ENCODE assay signal across 29 mouse cellular contexts in the genomic region with DNA sequence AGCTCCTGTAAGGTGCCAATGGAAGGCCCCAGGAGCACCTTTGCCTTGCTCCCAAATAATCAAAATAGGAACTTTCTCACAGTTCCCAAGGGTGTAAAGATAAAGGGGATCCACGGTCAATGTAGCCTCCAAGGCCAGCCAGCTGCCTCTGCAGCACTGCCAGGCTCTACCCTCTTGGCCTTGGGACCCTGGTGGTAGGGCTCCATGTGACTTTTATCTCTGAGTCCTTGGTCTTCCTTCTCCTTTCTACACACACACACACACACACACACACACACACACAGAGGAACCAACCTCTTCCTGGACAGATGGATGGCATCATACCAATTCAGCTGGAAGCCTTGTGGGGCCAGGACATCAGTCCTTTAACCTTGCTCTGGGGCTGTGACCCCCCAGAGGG. TPM values are rescaled to one million over a fixed set of nuclear protein-coding genes. Genes with fewer than 3 reads are reported as not detected.
DNase-seq lines count a peak whose midpoint lies in the region; ATAC-seq and TF ChIP-seq lines count a peak whose summit lies in the region.
"Had no signal": no experiment of that assay in that cellular context is flagged by ENCODE, and none has a peak within 500 bp of the region (broad histone marks: within the 10 kb centered on the region; RNA-seq: fewer than 3 reads in every experiment).

No protein-coding gene starts in this region.

- no peaks in the 10 kb centered on the region for H3K27me3 ChIP-seq in forebrain, embryonic 10.5 days (ENCODE audit: poor library complexity, severe bottlenecking)
- no peaks in the 10 kb centered on the region for H3K27me3 ChIP-seq in forebrain, embryonic 16.5 days (replicated peaks; ENCODE audit: control insufficient read depth, insufficient read depth, low read length)
- 0 out of 2 replicates have a peak, but pooled peaks cover 5% of the 10 kb centered on the region for H3K27me3 ChIP-seq in limb, embryonic 10.5 days (ENCODE audit: low read depth, poor library complexity, severe bottlenecking)
- no peaks in the 10 kb centered on the region for H3K27me3 ChIP-seq in stomach, postnatal 0 days (ENCODE audit: control insufficient read depth, insufficient read depth, low read length)
- H3K27me3 ChIP-seq: embryonic facial prominence, embryonic 15.5 days; forebrain, embryonic 13.5 days; heart, embryonic 12.5 days; liver, embryonic 12.5 days; stomach, embryonic 15.5 days had no signal

- no peak for DNase-seq in forebrain, embryonic 10.5 days (ENCODE audit: extremely low spot score, low spot score)
- peak; percentile 68 for DNase-seq in ovary, postnatal 36 days (ENCODE audit: low spot score)
- DNase-seq in ovary, postnatal 14 days (ENCODE audit: low spot score): no peak
- DNase-seq in adrenal gland, postnatal 36 days: peak; percentile 47 to 63
- DNase-seq in limb, embryonic 10.5 days (ENCODE audit: low spot score): no peak
- DNase-seq in stomach, postnatal 0 days (ENCODE audit: low spot score): no peak
- DNase-seq: cerebellum, adult 11-12 months; cerebellum, postnatal 10 days; gastrocnemius, postnatal 25 days; heart, adult 18-20 months; heart, postnatal 4 days; kidney, adult 18-20 months; kidney, postnatal 36 days; liver, postnatal 0 days; lung, postnatal 4 days; right cerebral cortex, postnatal 25 days; thymus, postnatal 4 days had no signal

- no peak overlapping the region for H3K9ac ChIP-seq in forebrain, embryonic 16.5 days (replicated peaks; ENCODE audit: low read depth, low read length)
- no peak overlapping the region for H3K9ac ChIP-seq in stomach, postnatal 0 days (ENCODE audit: low read length)
- H3K9ac ChIP-seq: embryonic facial prominence, embryonic 15.5 days; forebrain, embryonic 13.5 days; heart, embryonic 12.5 days; liver, embryonic 12.5 days; liver, postnatal 0 days; stomach, embryonic 15.5 days had no signal

- peak overlapping the region; percentile 77 for H3K27ac ChIP-seq in forebrain, embryonic 10.5 days
- H3K27ac ChIP-seq in forebrain, embryonic 16.5 days (ENCODE audit: low read length): no peak overlapping the region
- H3K27ac ChIP-seq in limb, embryonic 10.5 days: peak overlapping the region; percentile 32
- H3K27ac ChIP-seq in stomach, postnatal 0 days (replicated peaks): no peak overlapping the region
- H3K27ac ChIP-seq: embryonic facial prominence, embryonic 15.5 days; forebrain, embryonic 13.5 days; layer of hippocampus, adult 2 months; liver, embryonic 12.5 days; stomach, embryonic 15.5 days had no signal

- no peaks in the 10 kb centered on the region for H3K9me3 ChIP-seq in forebrain, embryonic 10.5 days
- H3K9me3 ChIP-seq in forebrain, embryonic 16.5 days (ENCODE audit: control insufficient read depth, low read length): no peaks in the 10 kb centered on the region
- no peaks in the 10 kb centered on the region for H3K9me3 ChIP-seq in limb, embryonic 10.5 days (replicated peaks)
- H3K9me3 ChIP-seq in stomach, postnatal 0 days (ENCODE audit: control insufficient read depth, low read length): no peaks in the 10 kb centered on the region
- H3K9me3 ChIP-seq: embryonic facial prominence, embryonic 10.5 days; embryonic facial prominence, embryonic 15.5 days; heart, embryonic 12.5 days; liver, embryonic 12.5 days; stomach, embryonic 15.5 days had no signal

- ATAC-seq in forebrain, embryonic 16.5 days: no peak
- no peak for ATAC-seq in stomach, postnatal 0 days (ENCODE audit: low FRiP score, low TSS enrichment)
- ATAC-seq: activated CD4-positive, CD25-positive, alpha-beta regulatory T cell, adult 4 months; forebrain, embryonic 13.5 days; hindbrain, embryonic 16.5 days; liver, embryonic 12.5 days; liver, postnatal 0 days; midbrain, embryonic 16.5 days had no signal

- H3K36me3 ChIP-seq in forebrain, embryonic 10.5 days (replicated peaks): peaks cover 25% of the 10 kb centered on the region
- no peaks in the 10 kb centered on the region for H3K36me3 ChIP-seq in forebrain, embryonic 16.5 days (ENCODE audit: control insufficient read depth, insufficient read depth)
- H3K36me3 ChIP-seq in limb, embryonic 10.5 days: no peaks in the 10 kb centered on the region
- no peaks in the 10 kb centered on the region for H3K36me3 ChIP-seq in stomach, postnatal 0 days (ENCODE audit: control insufficient read depth, insufficient read depth, low read length)
- H3K36me3 ChIP-seq: embryonic facial prominence, embryonic 10.5 days; embryonic facial prominence, embryonic 15.5 days; liver, embryonic 12.5 days; stomach, embryonic 15.5 days had no signal

- H3K4me3 ChIP-seq in forebrain, embryonic 10.5 days: no peak overlapping the region
- no peak overlapping the region for H3K4me3 ChIP-seq in forebrain, embryonic 16.5 days (replicated peaks; ENCODE audit: low read length)
- H3K4me3 ChIP-seq in limb, embryonic 10.5 days: no peak overlapping the region
- no peak overlapping the region for H3K4me3 ChIP-seq in stomach, postnatal 0 days (ENCODE audit: low read depth, low read length)
- H3K4me3 ChIP-seq: embryonic facial prominence, embryonic 10.5 days; embryonic facial prominence, embryonic 15.5 days; forebrain, embryonic 13.5 days; heart, embryonic 12.5 days; layer of hippocampus, adult 2 months; liver, embryonic 12.5 days; megakaryocyte, embryonic 14.5 days; stomach, embryonic 15.5 days had no signal

- no peak for TF ChIP-seq CTCF in stomach, postnatal 0 days (IDR thresholded peaks at IDR 0.05; ENCODE audit: low read depth)

- H3K4me2 ChIP-seq in forebrain, embryonic 16.5 days (ENCODE audit: low read length): no peak overlapping the region
- H3K4me2 ChIP-seq in stomach, postnatal 0 days (replicated peaks; ENCODE audit: low read depth): no peak overlapping the region
- H3K4me2 ChIP-seq: embryonic facial prominence, embryonic 15.5 days; forebrain, embryonic 13.5 days; heart, embryonic 12.5 days; liver, embryonic 12.5 days; stomach, embryonic 15.5 days had no signal

- WGBS in forebrain, embryonic 10.5 days: 76% methylated on average over 1 of the region's 1 CpGs
- WGBS in forebrain, embryonic 16.5 days: 56% methylated on average over 1 of the region's 1 CpGs
- WGBS in limb, embryonic 10.5 days: 82% methylated on average over 1 of the region's 1 CpGs
- WGBS in stomach, postnatal 0 days: 38% methylated on average over 1 of the region's 1 CpGs

- TF ChIP-seq EP300 in stomach, postnatal 0 days (optimal IDR thresholded peaks at IDR 0.05): no peak

- peaks cover 72% of the 10 kb centered on the region for H3K4me1 ChIP-seq in forebrain, embryonic 10.5 days
- peaks cover 20% of the 10 kb centered on the region for H3K4me1 ChIP-seq in forebrain, embryonic 16.5 days (replicated peaks; ENCODE audit: control insufficient read depth, insufficient read depth, low read length)
- peaks cover 47% of the 10 kb centered on the region for H3K4me1 ChIP-seq in limb, embryonic 10.5 days
- H3K4me1 ChIP-seq in stomach, postnatal 0 days (replicated peaks; ENCODE audit: control insufficient read depth, insufficient read depth): no peaks in the 10 kb centered on the region
- H3K4me1 ChIP-seq: liver, embryonic 12.5 days had no signal

RNA-seq across cellular contexts. Expression of a gene that starts 44.8 kb away (rescaled TPM):
- 74.4 and 77.0 TPM in 2 replicates for polyA plus RNA-seq in forebrain, embryonic 10.5 days (2016; fragmentation: Nextera tagmentation; extraction: Ambion mirVana)
- polyA plus RNA-seq in forebrain, embryonic 16.5 days (2015; fragmentation: Nextera tagmentation; extraction: Ambion mirVana): 107 and 110 TPM in 2 replicates
- 10 to 100 TPM; 48.9 to 70.7 TPM for total RNA-seq in adrenal gland, postnatal 36 days (2021)
- 17.5 and 25.2 TPM in 2 replicates for polyA plus RNA-seq in limb, embryonic 10.5 days (2016; fragmentation: Nextera tagmentation; extraction: Ambion mirVana)
- polyA plus RNA-seq in stomach, postnatal 0 days (2015; fragmentation: Nextera tagmentation; extraction: Ambion mirVana): 17.3 and 27.8 TPM in 2 replicates

Comparison
In these comparisons a context has a peak if more than half of its experiments do, and no peak if none do; other contexts are left out.
1. DNase-seq: peak in ovary, postnatal 36 days (single experiment) and adrenal gland, postnatal 36 days (2 of 2); none in forebrain, embryonic 10.5 days (single experiment), ovary, postnatal 14 days (single experiment), limb, embryonic 10.5 days (single experiment) and stomach, postnatal 0 days (single experiment).
2. H3K27ac ChIP-seq: peak in forebrain, embryonic 10.5 days (single experiment) and limb, embryonic 10.5 days (single experiment); none in forebrain, embryonic 16.5 days (single experiment) and stomach, postnatal 0 days (single experiment).